Mouse (Mus musculus): Measurements from ENCODE around the gene Dnajc11.

DNA sequence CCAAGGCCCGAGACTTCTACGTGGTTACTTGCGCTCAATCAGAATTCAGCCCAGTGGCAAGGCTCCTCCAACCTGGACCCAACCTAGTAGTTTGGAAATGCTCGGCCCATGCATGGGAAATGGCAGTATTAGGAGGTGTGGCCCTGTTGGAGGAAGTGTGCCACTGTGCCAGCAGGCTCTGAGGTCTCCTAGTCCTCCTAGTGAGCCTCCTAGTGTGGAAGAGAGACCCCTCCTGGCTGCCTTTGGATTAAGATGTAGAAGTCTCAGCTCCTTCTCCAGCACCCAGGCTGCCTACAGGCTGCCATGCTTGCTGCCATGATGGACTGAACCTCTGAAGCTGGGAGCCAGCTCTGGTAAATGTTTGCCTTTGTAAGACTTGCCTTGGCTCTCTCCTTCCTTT lies 96.5 kb downstream of the Dnajc11 start:
- no peak for TF ChIP-seq POLR2A (IDR thresholded peaks at IDR 0.05; ENCODE audit: low read depth, low read length)
- TF ChIP-seq CTCF (IDR thresholded peaks at IDR 0.05; ENCODE audit: extremely low read depth, insufficient read depth, insufficient read length, insufficient replicate concordance) = no peak
